ENCODE assay signal across 8 mouse cellular contexts in the genomic region with DNA sequence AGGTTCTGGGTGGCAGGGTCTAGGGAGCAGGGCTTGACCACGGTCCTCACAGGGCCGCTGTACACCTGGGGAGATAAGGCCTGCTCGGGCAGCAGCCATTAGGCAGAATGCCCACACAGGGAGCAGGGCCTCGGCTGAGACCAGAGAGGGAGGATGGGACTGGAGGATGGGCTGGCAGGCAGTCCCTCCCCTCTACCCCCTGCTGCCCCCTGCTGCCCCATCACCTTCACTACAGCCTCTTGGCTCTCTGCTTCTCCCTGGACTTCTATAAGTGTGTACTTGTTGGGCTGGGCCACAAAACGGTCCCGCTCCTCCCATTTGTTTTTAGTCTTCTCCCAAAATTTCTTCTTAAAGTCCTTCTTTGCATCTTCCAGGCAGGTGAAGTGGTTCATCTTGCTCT. TPM values are rescaled to one million over a fixed set of nuclear protein-coding genes. Genes with fewer than 3 reads are reported as not detected.
DNase-seq lines count a peak whose midpoint lies in the region; ATAC-seq lines count a peak whose summit lies in the region.

No protein-coding gene starts in this region.

- peaks cover 76% of the 10 kb centered on the region for H3K4me1 ChIP-seq in embryonic facial prominence, embryonic 10.5 days
- H3K4me1 ChIP-seq in heart, embryonic 13.5 days, result peaks cover 51% of the 10 kb centered on the region

- H3K4me2 ChIP-seq in heart, embryonic 13.5 days, result peak overlapping the region; percentile 34

- WGBS in embryonic facial prominence, embryonic 10.5 days, result 3% methylated on average over 6 of the region's 6 CpGs
- 2% methylated on average over 6 of the region's 6 CpGs for WGBS in heart, embryonic 13.5 days

- peak overlapping the region; percentile 35 for H3K4me3 ChIP-seq in embryonic facial prominence, embryonic 10.5 days
- H3K4me3 ChIP-seq in heart, embryonic 13.5 days, result no peak overlapping the region

- DNase-seq in CD4-positive, CD25-positive, alpha-beta regulatory T cell, adult 2 months (ENCODE audit: low read depth, low spot score), result peak; percentile 83
- peak; percentile 80 for DNase-seq in adrenal gland, adult 2 months
- peak; percentile 89 for DNase-seq in embryonic facial prominence, embryonic 10.5 days (ENCODE audit: low spot score)
- peak; percentile 85 to 87 for DNase-seq in kidney, postnatal 4 days
- DNase-seq in mesoderm, embryonic 11.5 days (ENCODE audit: low read depth, low spot score), result peak; percentile 86
- peak; percentile 34 to 55 for DNase-seq in spleen, postnatal 14 days (ENCODE audit: low spot score in 2 of 2)

- peaks cover 4% of the 10 kb centered on the region for H3K36me3 ChIP-seq in embryonic facial prominence, embryonic 10.5 days (replicated peaks)
- H3K36me3 ChIP-seq in heart, embryonic 13.5 days, result 0 out of 2 replicates have a peak, but pooled peaks cover 2% of the 10 kb centered on the region

- H3K9ac ChIP-seq in heart, embryonic 13.5 days, result peak overlapping the region; percentile 44

- H3K27ac ChIP-seq in embryonic facial prominence, embryonic 10.5 days (replicated peaks), result peak overlapping the region; percentile 77
- no peak overlapping the region for H3K27ac ChIP-seq in heart, embryonic 13.5 days (replicated peaks)

- H3K9me3 ChIP-seq in embryonic facial prominence, embryonic 10.5 days, result no peaks in the 10 kb centered on the region
- H3K9me3 ChIP-seq in heart, embryonic 13.5 days, result no peaks in the 10 kb centered on the region

- no peak for ATAC-seq in CD4-positive, CD25-positive, alpha-beta regulatory T cell, adult 4 months
- ATAC-seq in heart, embryonic 13.5 days (ENCODE audit: extremely low read depth, insufficient number of reproducible peaks, low FRiP score, low TSS enrichment), result no peak

- peaks cover 6% of the 10 kb centered on the region; the same call in 1 of the 2 replicates for H3K27me3 ChIP-seq in embryonic facial prominence, embryonic 10.5 days (replicated peaks; ENCODE audit: low read depth, poor library complexity, severe bottlenecking)
- H3K27me3 ChIP-seq in heart, embryonic 13.5 days (replicated peaks), result peaks cover 5% of the 10 kb centered on the region; the same call in 1 of the 2 replicates

RNA-seq across cellular contexts. Expression of a gene that starts 1.3 kb away (rescaled TPM):
- 10 to 100 TPM; 35.4 to 37.4 TPM for polyA plus RNA-seq in CD4-positive, CD25-positive, alpha-beta regulatory T cell, adult 4 months (2017; shearing (Covaris generic))
- 10 to 100 TPM; 41.2 to 47.0 TPM for total RNA-seq in adrenal gland, adult 2 months (2021)
- polyA plus RNA-seq in adrenal gland, adult 2 months (2012; rRNA removed), result 36.8 and 42.2 TPM in 2 replicates
- polyA plus RNA-seq in embryonic facial prominence, embryonic 10.5 days (2016; fragmentation: Nextera tagmentation; extraction: Ambion mirVana), result 77.5 and 83.8 TPM in 2 replicates
- 29.2 and 29.7 TPM in 2 replicates for polyA plus RNA-seq in heart, embryonic 13.5 days (2015; fragmentation: Nextera tagmentation; extraction: Ambion mirVana)

RNA-seq across cellular contexts. Expression of a gene that starts 2.3 kb away (rescaled TPM):
- polyA plus RNA-seq in CD4-positive, CD25-positive, alpha-beta regulatory T cell, adult 4 months (2017; shearing (Covaris generic)), result 10 to 100 TPM; 52.6 to 68.5 TPM
- 10 to 100 TPM; 39.4 to 60.7 TPM for total RNA-seq in adrenal gland, adult 2 months (2021)
- 65.6 and 87.4 TPM in 2 replicates for polyA plus RNA-seq in adrenal gland, adult 2 months (2012; rRNA removed)
- 1.6 and 3.2 TPM in 2 replicates for polyA plus RNA-seq in embryonic facial prominence, embryonic 10.5 days (2016; fragmentation: Nextera tagmentation; extraction: Ambion mirVana)
- 1.2 and 1.6 TPM in 2 replicates for polyA plus RNA-seq in heart, embryonic 13.5 days (2015; fragmentation: Nextera tagmentation; extraction: Ambion mirVana)

RNA-seq across cellular contexts. Expression of a gene that starts 8.7 kb away (rescaled TPM):
- not detected for polyA plus RNA-seq in CD4-positive, CD25-positive, alpha-beta regulatory T cell, adult 4 months (2017; shearing (Covaris generic))
- total RNA-seq in adrenal gland, adult 2 months (2021), result under 1 TPM; 0.17 TPM
- polyA plus RNA-seq in adrenal gland, adult 2 months (2012; rRNA removed), result 0.95 and 0.99 TPM in 2 replicates
- polyA plus RNA-seq in embryonic facial prominence, embryonic 10.5 days (2016; fragmentation: Nextera tagmentation; extraction: Ambion mirVana), result 0.16 and 0.55 TPM in 2 replicates
- 0.19 and 0.31 TPM in 2 replicates for polyA plus RNA-seq in heart, embryonic 13.5 days (2015; fragmentation: Nextera tagmentation; extraction: Ambion mirVana)

RNA-seq across cellular contexts. Expression of a gene that starts 21.4 kb away (rescaled TPM):
- polyA plus RNA-seq in CD4-positive, CD25-positive, alpha-beta regulatory T cell, adult 4 months (2017; shearing (Covaris generic)), result 1 to 10 TPM; 2.9 to 3.1 TPM
- total RNA-seq in adrenal gland, adult 2 months (2021), result 10 to 100 TPM; 17.5 to 28.6 TPM
- 56.4 and 90.6 TPM in 2 replicates for polyA plus RNA-seq in adrenal gland, adult 2 months (2012; rRNA removed)
- polyA plus RNA-seq in embryonic facial prominence, embryonic 10.5 days (2016; fragmentation: Nextera tagmentation; extraction: Ambion mirVana), result 320 and 346 TPM in 2 replicates
- 82.0 and 85.0 TPM in 2 replicates for polyA plus RNA-seq in heart, embryonic 13.5 days (2015; fragmentation: Nextera tagmentation; extraction: Ambion mirVana)

RNA-seq across cellular contexts. Expression of a gene that starts 25.3 kb away (rescaled TPM):
- polyA plus RNA-seq in CD4-positive, CD25-positive, alpha-beta regulatory T cell, adult 4 months (2017; shearing (Covaris generic)), result not detected
- total RNA-seq in adrenal gland, adult 2 months (2021), result not detected
- not detected in 2 replicates for polyA plus RNA-seq in adrenal gland, adult 2 months (2012; rRNA removed)
- polyA plus RNA-seq in embryonic facial prominence, embryonic 10.5 days (2016; fragmentation: Nextera tagmentation; extraction: Ambion mirVana), result not detected in 2 replicates
- polyA plus RNA-seq in heart, embryonic 13.5 days (2015; fragmentation: Nextera tagmentation; extraction: Ambion mirVana), result not detected in 2 replicates

Comparison
In these comparisons a context has a peak if more than half of its experiments do, and no peak if none do; other contexts are left out.
1. RNA of a gene that starts 2.3 kb away (polyA plus RNA-seq): 52.6 to 68.5 TPM in CD4-positive, CD25-positive, alpha-beta regulatory T cell, adult 4 months and 65.6 to 87.4 TPM in adrenal gland, adult 2 months; 1.6 to 3.2 TPM in embryonic facial prominence, embryonic 10.5 days and 1.2 to 1.6 TPM in heart, embryonic 13.5 days; every median in the first group is over 10 times any median in the second.
2. Peak in every context shown above with its lines, with median percentiles within 50 percentile points of each other: DNase-seq.